Mouse (Mus musculus) adrenal gland, postnatal 14 days (tissue): ENCODE measurements around the gene Cobll1. TPM values are rescaled to one million over a fixed set of nuclear protein-coding genes. Genes with fewer than 3 reads are reported as not detected.
A peak's percentile ranks its signal among the peaks of the same experiment; 100 is the strongest.

Source experiments
- DNase-seq: peaks from one replicate; pipeline ENCODE4 v3.0.0; 2021; ENCODE audit warnings: mixed read lengths
- total RNA-seq: library from RNA; stranded (reverse); gene quantifications from 2 replicates; pipeline ENCODE4 v1.2.3, GENCODE M21; 2021

Gene Cobll1
- total RNA-seq, 1 experiment from 2014 or later, result 216 TPM

DNA sequence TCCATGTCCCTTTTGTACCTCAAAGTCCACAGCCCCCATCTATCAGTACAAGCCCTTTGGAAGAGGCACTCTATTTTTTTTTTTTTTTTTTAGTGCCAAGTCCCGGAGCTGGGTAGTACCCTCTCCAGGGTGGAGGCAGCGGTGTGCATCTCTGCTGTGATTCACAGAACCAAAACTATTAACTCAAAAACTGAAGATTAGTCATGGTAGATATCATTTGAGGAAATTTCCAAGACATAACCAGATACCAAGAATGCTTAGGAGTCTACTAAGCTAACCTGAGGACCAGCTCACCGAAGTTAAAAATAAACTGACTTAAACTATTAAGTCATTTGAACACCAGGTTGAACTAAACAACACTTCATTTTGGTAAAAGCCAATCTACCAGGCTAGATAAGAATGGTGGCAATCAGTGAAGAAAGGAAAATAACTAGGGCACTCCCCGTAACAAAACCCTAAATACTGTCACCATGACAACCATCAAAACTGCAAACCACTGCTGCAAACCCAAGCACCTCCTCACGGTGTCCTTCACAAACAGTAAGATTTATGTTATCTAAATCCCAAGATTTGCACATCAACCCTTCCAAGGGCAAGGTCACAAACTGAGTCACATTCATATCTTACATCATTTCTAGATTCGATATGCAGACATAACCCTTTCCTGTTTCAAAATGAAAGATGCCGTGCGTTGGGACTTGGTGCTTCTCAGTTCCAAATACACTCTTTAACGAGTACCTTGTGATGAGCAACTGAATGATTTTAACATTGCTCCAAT is 43.8 kb downstream of the Cobll1 start:
- peak; percentile 63 for DNase-seq

DNA sequence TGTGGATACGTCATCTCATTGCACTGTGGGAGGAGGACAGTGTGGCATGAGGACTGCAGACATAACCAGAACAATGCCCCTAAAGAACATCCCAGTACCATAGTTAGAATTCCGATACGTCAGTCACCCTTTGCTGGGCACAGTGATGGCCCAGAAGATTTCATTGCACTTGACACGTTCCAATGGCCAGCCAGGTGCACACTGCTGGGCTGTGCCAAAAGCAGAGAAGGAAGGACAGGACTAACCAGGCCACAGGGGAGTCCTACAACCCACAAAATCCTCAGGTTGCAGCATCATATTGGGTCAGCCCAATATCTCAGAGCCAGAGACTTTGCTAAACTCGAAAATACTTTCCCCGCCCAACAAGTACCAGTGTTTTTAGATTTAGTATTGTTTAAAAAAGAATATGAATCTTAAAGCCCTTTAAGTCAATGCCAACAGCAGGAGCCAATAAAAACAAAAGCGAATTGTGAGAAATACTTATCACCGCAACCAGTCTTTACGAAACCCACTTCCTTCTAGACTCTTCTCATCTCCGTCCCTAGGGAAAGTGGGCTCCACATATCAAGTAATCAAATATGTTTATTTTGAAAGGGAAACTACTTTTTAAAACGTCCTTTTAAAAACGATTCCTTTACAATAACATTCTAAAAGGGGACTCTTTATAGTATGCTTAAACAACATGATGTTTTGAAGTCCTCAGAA is 46.0 kb downstream of the Cobll1 start:
- no peak for DNase-seq

DNA sequence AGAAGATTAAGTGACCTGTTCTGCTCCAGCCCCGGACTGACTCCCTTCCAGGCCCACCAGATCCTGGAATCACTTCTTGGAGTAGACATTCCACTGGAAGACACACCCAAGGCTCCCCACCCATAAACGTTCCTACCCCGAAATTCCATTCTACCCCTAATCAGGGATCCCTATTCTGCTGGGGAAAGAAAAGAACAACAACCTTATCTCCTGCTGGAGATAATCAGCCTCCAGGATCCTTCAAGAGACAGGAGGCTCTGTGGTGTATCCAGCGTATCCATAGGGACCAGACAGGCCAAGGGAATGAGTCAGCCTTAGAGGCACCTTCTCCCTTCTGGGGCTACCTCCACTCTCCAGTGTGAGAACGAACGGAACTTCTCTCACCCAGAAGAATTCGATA is 47.8 kb downstream of the Cobll1 start:
- DNase-seq, result no peak

DNA sequence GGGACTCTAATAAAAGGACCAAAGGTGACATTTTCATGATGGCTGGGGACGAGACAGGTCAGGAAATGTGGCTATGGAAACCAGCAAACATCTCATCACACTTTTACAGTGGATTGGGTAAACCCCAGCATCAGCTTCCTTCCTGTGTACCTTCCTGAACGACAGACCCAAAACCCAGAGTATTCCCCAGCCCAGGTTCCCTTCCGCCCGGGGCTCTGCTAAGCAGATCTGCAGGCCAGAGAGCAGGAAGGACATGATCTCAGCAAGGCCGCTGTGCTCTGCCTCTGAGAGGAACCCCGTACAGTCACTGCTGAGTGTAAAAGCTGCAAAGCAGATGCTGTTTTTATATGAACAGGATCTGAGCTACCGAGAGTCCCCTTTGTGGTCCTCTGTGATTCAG is 49.9 kb downstream of the Cobll1 start:
- peak; percentile 67 for DNase-seq

DNA sequence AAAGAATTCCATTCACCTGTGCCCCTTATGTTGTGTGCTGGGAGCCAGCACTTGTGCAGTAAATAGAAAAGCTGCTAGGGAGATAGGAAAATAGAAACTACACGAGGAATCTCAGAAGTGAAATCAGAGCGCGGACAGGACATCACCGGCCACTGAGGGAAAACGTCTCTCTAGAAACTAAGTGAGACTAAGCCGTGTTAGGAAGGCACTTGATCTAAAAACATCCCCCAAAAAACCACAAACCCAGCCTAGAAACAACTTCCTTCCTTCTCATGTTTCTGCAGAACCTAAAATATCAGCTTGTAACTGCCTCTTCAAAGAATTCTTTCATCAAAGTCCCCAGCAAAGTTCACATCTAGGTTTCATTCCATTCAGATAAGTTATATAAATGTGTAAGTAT is 50.6 kb downstream of the Cobll1 start:
- DNase-seq, result no peak

DNA sequence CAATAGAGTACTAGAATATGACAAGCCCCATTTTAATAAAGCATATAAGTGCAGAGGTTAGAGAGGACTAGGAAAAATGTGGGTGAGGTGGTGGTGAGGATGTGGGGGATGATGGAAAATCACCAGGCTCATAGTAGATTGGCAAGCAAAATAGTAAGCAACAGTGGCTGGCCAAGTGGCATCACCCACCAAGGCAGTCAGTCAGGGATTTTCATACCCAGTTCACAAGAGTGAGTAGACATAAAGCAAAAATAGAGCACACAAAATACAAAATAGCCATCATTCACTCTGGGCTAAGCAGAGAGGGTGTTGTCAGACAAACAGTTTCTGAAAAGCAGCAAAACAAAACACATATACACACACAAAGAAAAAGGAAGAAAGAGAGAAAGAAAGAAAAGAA is 51.6 kb downstream of the Cobll1 start:
- DNase-seq, result no peak

DNA sequence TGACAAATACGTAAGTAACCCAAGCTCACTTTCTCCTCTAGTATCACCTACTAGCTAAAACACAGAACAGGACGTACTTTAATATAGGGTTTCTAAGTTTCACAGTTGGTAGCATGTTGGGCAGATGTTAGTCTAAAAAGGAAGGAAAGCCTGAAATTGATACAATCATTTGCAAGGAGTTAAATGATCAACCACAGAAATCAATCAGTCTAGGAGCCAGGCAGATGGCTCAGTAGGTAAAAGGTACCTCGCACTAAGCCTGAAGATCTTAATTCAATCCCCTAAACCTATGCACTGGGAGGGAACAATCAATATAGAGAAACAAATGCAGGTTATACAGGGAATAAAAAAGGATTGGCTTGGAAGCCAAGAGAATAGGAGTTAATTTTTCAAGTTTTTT is 52.0 kb downstream of the Cobll1 start:
- DNase-seq, result no peak

DNA sequence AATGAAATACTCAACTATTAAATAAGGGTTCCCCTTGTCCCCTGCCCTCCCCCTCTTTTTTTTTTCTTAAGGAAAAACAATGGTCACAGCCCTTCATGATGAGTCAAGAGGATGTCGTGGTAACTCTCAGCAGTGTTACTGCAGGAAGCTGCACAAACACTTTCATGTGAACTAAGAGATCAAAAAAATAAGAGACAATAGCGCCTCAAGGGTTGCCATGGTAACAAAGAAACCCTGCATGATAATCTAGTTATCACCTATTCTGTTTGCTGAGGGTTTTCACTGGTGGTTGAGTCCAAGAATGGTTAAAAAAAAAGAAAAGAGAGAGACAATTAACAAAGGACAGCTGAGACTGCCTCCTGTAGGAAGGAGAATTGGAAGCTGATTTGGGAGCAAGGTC is 56.5 kb downstream of the Cobll1 start:
- DNase-seq, result no peak

DNA sequence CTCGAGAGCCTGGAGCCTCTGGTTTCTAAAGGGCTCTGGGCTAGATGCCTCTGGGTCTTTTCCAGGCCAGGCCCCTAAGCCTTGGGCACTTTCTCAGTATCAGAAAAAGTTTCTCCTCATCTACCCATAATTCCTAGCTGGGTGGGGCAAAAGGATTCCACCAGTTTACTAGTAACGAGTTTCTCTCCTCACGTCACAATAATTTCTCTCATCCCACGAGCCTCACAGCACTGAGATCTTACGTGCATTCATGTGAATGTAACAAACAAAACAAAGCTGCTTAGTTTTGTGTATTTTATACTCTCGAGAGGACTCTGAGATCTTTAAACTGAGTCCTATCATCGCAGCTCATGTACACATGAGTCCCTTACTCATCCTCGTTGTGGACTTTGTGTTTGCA is 57.5 kb downstream of the Cobll1 start:
- no peak for DNase-seq

DNA sequence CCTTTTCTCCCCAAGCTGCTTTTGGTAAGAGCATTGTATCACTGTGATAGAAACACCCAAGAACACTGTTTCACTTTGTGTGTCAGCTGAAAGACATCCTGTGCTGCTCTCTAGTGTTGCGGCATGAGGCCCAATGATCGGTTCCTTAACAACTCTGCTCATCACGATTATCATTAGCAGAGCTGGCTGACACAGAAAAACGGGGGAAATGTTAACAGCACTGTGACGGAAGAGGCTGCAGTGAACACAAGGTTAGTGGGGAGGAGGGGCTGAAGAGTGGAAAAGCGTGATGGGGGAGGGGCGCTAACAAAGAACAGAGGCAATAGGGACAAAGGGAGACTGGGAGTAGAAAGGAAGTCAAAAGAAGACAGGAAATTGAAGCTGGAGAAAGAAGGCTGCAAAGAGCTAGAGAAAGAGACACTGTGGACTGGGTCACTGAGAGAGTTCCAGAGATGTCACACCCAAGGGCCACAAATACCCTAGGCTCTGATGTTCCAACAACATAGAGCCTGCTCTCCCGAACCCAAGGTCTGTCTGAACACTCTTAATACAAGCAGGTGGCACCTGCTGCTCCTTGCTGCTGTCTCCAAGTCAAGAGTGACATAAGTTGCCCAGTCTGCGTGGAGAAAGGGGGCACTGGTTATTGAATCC is 58.0 kb downstream of the Cobll1 start:
- peak; percentile 28 for DNase-seq

DNA sequence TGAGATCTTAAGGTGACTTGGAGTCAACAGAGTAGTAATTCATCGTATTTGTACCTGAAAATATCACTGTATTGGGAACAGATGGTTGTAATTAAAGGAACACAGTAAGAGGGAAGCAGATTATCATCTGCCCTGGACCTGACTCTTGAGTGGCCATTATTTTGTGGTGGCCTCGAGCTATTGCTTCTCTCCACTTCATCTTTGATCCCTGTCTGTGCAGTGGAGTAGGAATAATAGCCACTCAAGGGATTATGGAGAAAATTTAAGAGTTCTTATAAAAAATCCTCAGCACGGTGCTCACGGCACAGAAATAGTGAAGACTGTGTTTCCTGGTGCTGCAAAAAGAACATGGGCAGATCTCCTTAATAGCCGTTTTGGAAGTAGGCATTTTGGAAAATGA is 63.6 kb downstream of the Cobll1 start:
- DNase-seq, result no peak

DNA sequence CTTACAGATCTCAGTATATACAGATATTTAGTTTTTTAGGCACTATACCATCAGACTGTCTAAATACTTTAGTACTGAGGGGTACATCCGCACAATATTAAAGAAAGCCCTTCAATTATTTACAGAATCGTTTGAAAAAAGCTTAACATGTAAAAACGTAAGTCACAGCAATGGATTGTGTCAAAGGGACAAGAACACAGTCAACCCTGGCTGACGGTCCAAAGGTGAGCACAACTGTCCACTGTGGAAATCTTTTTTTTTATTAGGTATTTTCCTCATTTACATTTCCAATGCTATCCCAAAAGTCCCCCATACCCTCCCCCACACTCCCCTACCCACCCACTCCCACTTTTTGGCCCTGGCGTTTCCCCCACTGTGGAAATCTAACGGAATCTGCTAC is 67.1 kb downstream of the Cobll1 start:
- no peak for DNase-seq

DNA sequence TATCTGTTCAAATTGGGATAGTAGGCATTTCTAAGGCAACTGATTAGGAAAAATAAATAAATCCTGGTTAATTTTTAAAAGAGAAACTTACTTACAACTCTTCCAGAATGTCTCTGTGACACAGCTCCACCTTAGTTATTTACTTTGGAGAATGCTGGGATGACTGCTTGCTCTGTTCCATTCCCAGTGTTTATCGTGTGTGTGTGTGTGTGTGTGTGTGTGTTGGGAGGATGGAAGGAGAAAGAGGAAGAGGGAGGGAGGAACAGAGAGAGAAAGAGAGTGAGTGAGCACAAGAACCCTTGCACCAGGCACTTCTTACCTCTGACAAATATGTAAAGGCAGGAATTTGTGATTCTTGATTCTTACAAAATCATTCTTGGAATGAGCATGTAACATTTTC is 67.7 kb downstream of the Cobll1 start:
- DNase-seq, result no peak

DNA sequence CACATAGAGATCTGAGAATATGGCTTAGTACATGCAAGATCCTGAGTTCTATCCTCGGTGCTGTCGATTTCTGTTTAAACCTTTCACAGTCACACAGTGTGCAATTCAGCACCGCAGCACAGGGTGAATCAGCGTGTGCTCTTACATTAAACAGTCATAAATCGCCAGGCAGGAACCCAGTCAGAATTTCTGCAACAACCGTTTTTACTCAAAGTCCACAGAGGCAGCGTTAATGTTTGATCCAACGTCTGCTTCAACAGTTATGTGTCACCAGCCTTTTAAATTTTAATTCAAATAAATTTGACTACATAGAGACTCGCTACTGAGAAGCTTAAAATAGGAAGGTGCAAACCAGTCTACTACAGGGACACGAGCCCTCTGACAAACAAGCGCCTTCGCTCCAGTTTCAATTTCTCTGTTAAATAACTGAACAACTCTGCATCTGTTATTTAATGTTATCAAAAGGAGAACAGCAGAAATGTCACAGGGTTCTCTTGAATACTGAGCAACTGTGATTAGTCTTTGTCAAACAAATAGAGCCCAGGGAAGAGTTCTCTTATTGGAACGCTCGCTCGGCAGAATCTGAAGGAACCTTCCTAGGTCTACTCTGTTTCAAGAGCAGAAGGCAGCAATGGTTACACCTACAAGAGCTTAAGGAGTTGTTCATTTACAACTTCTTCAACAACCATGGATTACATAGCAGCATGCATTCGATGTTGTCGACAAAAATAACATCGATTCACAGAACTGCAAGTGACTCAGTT is 68.3 kb downstream of the Cobll1 start:
- no peak for DNase-seq

DNA sequence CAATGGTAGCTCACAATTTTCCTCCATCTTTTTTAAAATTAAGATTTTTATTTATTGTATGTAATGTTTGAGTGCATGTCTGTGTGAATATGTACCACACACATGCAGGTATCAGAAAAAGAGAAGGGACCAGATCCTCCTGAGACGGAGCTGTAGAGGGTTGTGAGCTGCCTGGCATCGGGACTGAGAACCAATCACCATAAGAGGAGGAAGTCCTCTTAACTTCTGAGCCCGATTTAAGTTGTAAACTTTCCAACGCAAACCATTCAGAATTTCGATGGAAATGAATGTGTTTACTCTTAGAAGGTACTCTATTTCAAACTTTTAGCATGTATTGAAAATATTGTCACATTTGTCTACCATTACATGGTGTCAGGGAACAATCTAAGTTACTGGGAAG is 68.9 kb downstream of the Cobll1 start:
- no peak for DNase-seq

DNA sequence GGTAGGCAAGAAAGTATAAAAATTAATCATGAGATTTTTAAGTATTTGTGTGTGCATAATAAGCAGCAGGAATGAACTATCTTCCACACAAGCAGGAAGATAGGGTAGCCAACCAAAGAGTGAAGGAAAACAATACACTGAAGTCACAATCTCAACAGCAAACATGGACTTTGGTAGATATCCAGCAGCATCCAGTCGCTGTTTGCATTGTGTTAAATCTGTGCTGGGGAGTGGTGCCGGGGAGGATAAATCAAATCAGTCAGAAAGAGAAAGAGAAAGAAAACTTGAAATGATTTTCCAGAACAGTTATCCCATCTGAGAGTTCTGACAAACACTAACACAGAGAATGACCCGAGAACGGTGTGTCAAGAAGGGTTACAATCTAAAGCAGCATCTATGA is 75.2 kb downstream of the Cobll1 start:
- no peak for DNase-seq

DNA sequence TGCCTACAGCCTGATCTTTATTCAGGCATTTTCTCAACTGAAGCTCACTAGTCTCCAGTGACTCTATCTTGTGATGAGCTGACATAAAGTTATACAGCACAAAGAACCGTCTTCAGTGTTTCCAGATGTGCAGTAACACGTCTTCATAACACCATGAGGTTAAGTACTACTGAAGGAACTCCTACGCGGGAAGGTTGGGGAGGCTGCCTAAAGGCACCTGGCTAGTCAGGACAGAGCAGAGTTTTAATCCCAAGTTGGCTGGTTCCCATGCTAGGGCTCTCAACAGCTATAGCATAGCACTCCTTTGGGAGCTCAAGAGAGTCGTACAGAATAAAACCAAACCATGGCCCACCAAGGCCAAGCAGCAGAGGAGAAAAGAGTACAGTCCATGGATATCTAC is 76.6 kb downstream of the Cobll1 start:
- no peak for DNase-seq

DNA sequence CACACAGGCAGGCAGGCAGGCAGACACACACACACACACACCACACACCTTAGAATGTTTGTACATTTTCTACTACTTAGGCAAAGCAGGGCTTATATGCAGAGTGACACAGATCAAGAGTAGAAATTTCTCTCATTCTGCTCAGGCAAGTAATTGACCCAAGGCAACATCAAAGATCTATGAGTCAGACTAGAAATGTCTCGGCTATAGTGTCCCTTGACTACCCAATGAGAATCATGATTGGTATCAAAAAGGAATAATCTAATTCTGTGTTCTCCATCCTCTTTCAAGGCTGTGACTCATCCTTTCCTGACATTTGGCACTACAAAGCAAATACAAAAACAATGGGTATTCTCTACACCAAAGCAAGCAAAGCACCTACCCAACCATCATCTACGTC is 77.5 kb downstream of the Cobll1 start:
- no peak for DNase-seq

DNA sequence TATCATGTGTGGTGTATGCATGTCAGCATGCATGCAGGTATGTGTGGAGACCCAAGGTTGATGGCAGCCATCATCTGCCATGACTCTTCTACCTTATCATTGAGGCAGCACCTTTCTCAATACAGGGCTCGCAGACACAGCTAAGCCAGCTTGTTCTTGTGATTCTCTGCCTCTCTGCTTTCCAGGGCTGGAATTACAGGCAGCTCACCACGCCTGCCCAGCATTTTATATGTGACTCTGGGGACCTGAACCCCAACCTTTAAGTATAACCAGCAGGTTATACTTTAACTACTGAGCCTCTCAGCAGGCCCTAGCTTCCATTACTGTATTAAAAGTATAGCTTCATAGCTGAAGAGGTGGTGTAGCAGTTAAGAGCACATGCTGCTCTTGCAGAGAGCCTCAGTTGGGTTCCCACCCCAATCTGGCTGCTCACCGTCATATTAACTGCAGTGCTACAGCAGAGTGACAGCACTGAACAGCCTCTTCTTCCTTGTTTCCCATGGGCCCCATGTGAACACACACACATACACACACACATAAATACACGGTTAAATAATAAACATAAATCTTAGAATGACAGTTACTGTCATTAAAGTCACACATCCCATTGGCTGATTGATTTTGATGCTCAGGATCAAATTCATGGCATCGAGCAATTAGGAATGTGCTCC is 81.1 kb downstream of the Cobll1 start:
- no peak for DNase-seq

DNA sequence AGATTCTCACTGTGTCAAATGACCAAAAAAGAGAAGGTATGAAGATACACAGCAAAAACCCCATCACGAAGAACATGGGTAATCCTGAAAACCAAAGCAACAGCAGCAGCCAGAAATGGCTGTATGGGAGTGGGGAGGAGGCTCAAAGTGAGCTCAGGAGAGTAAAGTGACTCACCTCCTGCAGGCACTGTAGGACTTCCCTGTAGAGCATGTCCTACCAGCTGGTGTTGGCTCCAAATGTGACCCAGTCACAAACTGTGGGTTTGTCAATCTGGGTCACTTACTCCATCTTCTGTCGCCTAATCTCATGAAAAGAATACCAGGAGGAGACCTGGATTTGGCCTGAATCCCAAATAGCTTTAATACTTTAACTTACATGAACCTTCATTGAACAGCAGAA is 81.9 kb downstream of the Cobll1 start:
- no peak for DNase-seq

DNA sequence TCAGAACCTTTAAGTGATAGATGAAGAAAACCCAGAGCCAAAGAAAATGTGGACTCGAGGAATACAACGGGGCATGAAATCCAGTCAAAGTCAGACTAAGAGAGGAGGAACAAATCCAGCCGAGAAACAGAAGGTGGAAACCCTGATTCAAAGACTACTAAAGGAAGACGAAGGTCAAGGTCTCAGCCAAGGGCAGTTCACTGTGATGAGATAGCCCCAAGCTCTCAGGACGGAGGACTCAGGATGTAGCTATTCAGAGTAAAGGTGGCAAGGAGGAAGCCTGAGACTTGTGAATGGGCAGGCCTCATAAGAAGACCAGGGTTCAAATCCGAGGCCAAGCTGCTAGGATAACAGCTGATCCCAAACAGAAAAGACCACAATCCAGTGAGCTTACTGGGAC is 90.3 kb downstream of the Cobll1 start:
- peak; percentile 37 for DNase-seq

DNA sequence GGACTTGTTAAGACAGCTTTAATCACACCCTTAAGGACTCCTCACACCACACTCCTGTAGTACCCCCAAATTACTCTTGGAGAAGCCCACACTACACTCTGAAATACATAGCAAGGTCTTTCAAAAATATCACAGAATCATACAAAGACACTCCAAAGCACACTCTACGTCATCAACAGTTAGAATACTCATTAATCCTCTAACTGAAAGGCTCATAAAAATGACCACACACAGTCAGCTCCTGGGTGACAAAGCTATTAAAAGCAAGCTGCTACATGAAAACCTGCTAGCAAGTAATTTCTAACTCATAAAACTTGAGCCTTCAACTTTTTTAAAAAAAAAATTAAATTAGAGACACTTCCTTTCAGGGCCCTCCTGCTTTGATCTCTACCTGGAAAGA is 91.8 kb downstream of the Cobll1 start:
- DNase-seq, result no peak
